Mouse (Mus musculus) left cerebral cortex, postnatal 25 days (tissue): Measurements from ENCODE around the gene Parp16. TPM values are rescaled to one million over a fixed set of nuclear protein-coding genes. Genes with fewer than 3 reads are reported as not detected.

Source experiments
- DNase-seq, 2 experiments: peaks; one replicate each; pipeline ENCODE4 v3.0.0; 2022; ENCODE audit warnings: low spot score in 2 of 2, mixed read lengths in 1 of 2
- intact Hi-C: fragments of 180-260 bp; cut with DNase I; formaldehyde crosslinking; loops from one replicate; pipeline ENCODE4 v1.15.1; 2025
- total RNA-seq, 2 experiments: library from RNA; stranded (reverse); gene quantifications; 2 replicates each; pipeline ENCODE4 v1.2.3; 2021

Gene Parp16
- total RNA-seq, 2 experiments from 2014 or later: 3.3 to 3.6 TPM

DNA sequence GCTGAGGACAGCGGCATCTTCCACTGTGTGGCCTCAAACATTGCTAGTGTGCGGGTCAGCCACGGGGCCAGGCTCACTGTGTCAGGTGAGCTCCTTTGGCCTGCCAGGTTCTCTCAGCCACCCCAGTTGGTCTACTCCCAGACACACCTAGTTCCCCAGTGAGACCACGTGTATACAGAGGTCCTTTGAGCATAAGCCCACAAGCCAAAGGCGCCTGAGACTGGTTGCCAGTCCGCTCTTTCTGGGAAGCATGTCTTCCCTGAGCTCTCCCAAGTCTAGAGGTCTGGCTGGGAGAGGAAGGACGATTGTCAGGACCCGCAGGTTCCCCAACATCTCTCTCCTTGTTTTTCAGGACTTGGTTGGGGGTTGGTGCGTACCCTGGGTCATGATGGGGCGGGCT, 17.2 kb upstream of the Parp16 start:
- intact Hi-C loops: no loop called here
- no peak for DNase-seq

DNA sequence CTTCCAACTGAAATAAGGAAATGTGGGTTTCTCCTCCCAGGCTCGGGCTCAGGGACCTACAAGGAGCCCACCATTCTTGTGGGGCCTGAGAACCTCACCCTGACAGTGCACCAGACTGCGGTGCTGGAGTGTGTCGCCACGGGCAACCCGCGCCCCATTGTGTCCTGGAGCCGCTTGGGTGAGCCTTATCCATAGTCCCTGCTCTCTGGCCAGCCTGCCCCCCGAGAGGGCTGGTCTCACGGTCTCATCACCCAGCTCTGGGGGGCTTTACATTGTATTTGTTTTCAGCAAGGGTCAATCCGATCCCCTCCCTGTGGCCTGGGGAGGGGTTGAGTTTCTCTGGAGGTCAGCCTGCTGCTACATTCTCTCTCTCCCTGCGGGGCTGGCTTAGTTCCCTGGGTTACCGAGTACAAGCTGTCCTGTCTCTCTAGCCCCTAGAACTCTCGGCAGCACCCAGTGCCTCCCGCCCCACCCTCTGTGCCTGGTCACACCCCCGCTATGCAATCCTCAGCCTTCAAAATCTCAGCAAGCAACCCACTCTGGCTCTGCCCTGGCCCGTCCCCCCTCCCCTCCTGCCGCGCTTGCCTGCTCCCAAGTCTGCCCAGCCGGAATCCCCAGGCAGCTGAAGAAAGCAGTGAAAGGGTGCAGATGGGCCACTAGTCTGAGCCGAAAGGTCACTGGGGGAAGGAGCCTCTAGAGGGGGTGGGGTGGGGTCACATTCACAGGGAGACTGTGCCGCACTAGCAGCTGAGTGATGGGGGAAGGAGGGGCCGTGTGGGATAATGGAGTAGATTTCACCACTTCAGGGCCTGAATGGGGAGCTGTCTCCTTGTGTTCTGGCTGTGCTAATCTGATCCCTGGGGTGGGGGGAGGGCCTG, 16.6 kb upstream of the Parp16 start:
- DNase-seq: no peak
- intact Hi-C loops: no loop called here

DNA sequence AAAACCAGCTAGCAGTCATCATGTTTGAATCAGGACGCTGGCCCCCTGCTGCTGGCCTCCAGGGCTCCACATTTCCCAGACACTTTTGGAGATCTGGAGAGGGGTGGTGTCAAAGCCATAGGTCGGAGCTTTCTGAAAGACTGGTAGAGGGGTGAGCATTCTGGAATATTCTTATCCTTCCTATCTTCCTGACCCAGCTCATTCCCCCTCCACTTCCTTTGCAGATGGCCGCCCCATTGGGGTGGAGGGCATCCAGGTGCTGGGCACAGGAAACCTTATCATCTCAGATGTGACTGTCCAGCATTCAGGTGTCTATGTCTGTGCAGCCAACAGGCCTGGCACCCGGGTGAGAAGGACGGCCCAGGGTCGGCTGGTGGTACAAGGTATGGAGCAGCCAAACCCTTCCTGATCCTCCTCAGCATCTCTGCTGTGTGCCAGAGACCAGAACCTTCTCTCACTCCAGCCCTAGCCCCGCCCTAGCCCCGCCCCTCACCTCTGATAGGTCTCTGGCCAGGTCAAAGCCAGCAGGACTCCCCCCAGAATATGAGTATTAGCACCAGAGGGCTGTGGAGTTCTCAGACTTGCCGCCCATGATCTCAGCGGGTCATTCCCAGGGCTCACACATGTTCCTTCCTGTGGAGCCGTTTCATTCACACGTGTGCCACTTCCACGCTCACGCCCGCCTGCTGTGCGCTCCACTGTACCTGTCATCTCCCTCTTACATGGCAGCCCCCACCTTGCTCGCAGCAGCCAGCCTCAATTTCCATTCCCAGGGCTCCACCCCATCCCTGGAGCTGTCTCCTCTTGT, 15.1 kb upstream of the Parp16 start:
- DNase-seq: no peak
- intact Hi-C loops: no loop called here

DNA sequence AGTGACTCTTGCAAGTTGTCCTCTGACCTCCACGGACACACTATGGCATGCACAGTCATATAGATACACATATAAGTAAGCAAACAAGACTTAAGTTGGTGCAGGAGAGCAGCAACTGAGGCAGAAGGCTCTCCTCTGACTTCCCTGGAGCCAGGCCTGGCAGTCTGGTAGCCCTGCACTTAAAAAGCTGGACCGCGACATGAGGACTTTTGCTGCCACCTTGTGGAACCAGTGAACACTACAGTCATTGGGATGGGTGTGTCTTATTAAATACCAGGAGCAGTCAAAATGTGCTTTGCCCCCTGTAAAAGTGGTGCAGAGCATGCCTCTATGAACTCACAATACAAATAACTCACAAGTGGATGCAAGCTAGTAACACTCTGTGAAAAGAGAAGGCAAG, 6.6 kb upstream of the Parp16 start:
- intact Hi-C loops: loop anchor here (1.0 kb wide), 1 partner anchor 55 kb away; no protein-coding TSS in a partner anchor
- DNase-seq: peak; percentile 85 to 90

DNA sequence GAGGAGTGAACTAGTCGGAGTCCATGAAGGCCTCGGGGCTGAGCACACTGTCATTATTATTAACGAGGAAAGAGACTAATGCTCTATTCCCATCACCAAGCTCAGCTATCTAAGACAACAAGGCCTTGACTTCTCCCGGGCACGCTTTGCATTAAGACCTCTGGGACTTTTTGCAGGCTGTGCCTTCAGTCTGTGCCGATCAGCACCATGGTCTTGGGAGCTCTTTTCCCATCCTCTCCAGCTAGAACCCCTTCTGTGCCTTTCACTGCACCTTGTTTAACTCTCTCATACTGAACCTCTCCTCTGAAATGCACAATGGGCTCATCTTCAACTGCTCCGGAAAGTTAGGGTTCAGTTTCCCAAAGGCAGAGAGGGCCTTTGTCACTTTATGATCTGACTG, 4.8 kb upstream of the Parp16 start:
- intact Hi-C loops: no loop called here
- no peak for DNase-seq

DNA sequence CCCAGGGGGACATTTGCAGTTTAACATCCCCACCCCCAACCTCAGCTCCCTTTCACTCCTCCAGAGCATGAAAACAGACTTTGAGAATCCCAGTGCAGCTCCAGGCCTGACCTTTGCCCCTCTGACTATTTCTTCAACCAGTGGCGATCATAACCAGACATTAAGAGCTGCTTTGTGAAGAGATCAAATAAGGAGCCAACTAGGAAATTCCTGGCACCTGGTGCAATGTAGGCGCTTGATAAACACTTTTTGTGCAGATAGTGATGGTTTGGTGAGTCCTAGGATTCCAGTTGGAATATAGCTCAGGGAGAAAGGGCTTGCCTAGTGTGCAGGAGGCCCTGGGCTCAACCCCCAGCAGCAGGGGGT, 3.8 kb upstream of the Parp16 start:
- intact Hi-C loops: no loop called here
- no peak for DNase-seq

DNA sequence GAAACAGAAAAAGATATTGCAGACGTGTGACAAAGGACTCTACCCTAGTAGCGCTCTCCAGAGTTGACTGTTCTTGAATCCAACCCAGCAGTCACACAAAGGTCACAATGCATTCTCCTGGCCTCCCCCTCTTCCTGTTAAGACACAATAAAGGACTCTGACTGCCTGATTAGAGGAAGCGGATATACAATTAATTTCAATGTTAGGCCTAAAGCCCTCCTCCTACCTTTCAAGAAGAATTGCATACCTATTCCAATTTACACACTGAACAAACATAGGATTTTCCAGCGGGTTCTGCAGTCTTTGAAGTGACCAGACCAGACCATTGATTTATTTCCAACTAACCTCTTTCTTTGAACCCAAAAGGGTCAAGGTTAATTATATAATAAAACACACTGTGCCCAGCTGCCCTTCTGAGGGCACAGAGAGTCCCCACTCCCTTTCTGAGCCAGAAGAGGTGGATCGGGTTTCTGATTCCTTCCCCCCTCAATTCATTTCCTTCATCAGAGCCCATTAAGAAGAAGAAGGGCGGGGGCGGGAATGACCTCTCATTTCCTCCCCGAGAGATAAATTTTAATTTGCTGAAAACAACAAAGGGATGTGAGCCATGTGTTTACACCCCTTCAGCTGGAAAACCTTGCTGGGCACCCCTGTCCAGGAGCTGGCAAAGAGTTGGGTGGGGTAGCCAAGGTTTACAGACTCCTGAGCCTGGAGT, 3.2 kb upstream of the Parp16 start:
- no peak for DNase-seq
- intact Hi-C loops: no loop called here

DNA sequence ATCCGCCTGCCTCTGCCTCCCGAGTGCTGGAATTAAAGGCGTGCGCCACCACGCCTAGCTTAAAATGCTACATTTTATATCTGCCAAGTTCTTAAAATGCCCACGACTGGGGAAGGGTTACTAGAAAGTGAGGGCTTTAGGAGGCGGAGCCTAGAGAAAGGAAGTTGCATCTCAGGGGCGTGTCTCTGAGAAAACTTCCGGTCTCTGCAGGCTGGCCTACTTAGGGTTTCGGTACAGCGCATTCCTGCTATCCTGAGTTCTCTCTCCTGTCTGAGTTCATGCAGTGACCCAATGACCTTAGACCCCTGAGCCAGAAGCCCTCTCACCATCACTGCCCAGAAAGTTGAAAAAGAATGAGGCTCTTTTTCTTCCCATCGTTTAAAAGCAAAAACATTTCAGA, 1.9 kb upstream of the Parp16 start:
- intact Hi-C loops: no loop called here
- no peak for DNase-seq

DNA sequence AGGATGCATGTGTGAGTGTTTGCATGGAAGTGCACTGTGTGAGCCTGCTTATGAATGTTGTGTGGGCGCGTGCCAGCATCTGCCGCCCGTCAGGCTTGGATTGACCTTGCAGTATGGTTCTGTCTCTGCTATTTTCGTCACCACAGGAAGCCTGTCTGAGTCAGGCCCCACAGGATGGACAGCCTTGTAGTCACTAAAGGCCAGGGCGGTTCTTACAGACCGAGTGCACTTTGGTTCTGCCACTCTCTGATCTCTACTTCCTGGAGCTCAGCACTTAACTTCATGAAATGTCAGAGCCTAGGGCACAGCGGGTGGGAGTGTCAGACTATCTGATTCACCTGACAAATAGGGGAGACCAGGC, 448 bp downstream of the Parp16 start:
- intact Hi-C loops: no loop called here
- DNase-seq: peak; percentile 15 to 37

DNA sequence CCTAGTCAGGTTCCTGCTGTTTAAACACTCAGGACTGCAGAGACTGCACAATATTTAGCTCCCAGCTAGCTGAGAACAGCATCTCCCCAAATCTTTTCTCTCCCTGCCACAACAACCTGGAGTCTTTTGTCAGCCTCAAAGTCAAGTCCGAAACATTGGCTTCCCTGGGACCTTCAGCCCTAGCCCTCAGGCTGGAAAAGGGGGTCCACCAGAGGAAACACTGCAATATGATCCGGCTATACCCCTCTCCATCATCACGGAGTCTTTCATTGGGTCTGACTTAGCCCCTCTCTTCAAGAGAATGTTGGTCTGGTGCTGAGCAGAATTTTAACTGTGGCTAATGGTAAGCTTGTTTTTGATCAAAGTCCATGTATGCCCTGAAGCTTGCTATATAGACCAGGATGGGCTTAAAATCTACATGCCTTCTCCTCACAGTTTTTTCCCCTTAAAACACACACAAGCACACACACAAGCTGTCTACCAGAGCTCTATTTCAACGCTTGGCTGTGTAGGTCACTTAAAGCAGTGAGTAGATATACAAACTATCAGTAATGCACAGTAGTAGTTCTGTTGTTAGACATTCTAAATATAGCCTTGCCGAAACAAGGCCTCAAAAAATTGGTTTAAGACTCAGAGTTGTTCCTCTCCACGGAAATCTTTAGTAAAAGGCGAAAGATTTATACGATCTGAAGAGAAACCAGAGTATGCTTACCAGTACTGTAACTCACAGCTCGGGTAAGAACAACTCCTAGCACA, 1.0 kb downstream of the Parp16 start:
- intact Hi-C loops: loop anchor here (1.0 kb wide), 1 partner anchor 85 kb away; no protein-coding TSS in a partner anchor
- DNase-seq: no peak

DNA sequence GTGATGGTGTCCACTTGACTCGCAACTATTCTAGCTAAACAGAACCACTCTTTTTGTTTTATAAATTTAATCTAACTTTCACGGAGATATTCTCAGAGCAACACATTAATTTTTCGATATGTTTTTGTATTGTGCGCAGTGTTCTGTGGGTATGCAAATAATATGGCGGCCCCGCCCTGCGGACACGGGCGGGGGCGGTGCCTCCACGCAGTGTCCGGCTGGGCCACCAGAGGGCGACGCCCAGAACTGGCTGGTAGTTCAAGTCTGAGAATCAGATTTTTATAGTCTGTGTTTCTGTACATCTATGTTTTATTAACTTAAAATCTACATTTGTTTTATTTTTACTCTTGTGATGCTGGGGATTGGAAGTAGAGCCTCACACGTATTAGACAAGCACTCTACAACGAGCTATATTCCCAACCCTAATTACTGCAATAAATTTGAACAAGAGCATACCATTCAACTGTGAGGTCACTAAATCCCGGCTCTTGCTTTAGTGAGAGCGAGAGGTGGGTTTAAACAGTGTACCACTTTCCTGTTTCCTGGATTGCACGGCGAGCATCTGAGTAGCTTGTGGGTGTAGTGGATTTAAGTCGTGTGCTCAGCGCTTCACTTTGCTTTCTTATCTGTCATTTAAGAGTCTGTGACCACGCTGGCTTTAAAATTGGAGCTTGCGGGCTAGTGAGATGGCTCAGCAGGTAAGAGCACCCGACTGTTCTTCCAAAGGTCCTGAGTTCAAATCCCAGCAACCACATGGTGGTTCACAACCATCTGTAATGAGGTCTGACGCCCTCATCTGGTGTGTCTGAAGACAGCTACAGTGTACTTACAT, 1.8 kb downstream of the Parp16 start:
- peak; percentile 93 to 94 for DNase-seq
- intact Hi-C loops: loop anchor here (1.0 kb wide), 1 partner anchor 84 kb away; no protein-coding TSS in a partner anchor

DNA sequence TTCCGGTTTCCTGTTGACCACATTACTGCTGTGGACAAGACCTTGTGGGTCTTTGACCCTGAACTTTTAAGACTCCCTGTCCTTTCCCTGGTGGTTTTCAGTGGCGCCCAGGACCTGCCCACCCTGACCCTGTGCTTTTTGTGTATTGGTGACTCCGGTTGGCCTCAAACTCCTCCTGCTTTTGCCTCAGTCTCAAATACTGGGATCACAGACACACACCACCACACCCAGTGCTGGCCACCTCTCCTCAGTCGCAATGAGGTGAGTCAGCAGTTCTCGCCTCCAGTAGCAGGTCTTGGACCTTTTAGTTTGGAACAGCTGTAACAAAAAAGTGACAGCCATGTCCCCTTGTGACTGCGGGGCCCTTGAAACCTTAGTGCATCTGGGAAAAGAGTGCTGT, 2.7 kb downstream of the Parp16 start:
- intact Hi-C loops: no loop called here

DNA sequence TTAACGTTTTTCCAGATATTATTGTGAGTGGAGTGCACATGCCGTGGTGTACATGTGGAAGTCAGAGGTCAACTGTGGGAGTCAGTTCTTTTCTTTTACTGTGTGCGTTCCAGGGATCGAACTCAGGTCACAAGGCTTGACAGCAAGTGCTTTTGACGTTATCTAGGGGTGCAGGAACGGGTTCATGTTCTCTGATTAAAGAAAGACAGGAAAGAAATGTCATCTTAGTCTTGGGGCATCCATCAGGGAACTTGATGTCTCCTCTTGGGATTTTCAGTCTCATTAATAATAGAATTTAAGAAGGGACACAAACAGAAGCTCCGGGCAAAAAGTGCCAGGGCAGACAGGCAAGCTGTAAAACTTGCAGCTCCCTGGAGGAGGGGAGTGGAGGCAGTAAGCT, 4.6 kb downstream of the Parp16 start:
- DNase-seq: no peak
- intact Hi-C loops: no loop called here

More for the DNA sequence above, 2.7 kb downstream of the Parp16 start:
- DNase-seq: no peak

DNA sequence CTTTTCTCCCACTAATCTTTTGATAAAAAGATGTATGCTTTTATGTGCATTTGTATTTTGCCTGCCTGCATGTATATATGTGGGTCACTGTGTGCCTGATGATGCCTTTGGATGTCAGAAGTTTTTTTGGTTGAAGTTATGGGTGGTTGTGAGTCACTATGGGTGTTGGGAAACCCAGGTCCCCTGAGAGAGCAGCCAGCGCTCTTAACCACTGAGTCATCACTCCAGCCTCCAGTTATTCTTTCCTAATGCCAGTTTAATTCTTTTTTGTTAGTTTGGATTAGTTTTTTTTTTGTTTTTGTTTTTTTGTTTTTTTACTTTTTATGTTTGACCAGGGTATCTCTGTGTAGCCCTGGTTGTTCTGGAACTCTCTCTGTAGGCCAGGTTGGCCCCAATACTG, 5.5 kb downstream of the Parp16 start:
- intact Hi-C loops: loop anchor here (1.0 kb wide), 1 partner anchor 15 kb away; no protein-coding TSS in a partner anchor
- DNase-seq: peak in 1 of 2 experiments; percentile 44

DNA sequence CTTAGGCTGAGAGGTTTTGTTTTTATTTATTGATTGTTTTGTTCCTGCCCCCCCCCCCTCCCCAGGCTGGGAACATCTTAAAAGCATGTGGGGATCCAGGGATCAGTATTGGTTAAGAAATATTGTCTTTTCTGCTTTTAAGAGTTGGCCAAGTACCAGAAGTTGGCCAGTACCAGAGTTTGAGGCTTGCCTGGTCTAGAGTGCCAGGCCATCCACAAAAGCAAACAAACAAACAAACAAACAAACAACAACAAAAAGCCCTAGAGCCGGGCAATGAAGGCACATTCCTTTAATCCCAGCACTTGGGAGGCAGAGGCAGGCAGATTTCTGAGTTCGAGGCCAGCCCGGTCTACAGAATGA, 5.8 kb downstream of the Parp16 start:
- DNase-seq: no peak
- intact Hi-C loops: loop anchor here (1.0 kb wide), 1 partner anchor 14 kb away; no protein-coding TSS in a partner anchor

DNA sequence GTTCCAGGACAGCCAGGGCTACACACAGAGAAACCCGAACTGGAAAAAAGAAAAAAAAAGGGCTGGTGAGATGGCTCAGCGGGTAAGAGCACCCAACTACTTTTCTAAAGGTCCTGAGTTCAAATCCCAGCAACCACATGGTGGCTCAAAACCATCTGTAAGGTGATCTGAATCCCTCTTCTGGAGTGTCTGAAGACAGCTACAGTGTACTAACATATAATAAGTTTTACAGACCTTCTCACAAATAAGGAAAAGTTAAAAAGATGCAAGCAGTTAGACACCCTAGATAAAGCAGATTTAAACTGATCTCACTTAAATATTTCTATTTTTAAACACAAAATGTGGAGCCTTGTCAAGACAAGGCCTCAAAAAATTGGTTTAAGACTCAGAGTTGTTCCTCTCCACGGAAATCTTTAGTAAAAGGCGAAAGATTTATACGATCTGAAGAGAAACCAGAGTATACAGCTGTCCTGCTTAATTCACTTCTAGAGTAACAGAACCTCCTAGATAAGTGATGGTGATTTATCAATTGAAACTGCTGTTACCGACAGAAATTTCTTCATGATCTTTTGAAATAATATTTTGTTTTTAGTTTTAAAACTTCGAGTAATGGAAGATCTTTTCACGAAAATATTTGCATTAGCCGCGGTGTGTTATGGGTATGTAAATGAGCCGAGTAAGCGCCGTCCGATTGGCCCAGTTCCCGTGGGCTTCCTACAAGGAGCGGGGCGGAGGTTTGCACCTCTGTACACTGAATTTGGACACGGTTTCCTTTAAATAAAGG, 6.4 kb downstream of the Parp16 start:
- intact Hi-C loops: loop anchor here (1.0 kb wide), 1 partner anchor 14 kb away; no protein-coding TSS in a partner anchor

DNA sequence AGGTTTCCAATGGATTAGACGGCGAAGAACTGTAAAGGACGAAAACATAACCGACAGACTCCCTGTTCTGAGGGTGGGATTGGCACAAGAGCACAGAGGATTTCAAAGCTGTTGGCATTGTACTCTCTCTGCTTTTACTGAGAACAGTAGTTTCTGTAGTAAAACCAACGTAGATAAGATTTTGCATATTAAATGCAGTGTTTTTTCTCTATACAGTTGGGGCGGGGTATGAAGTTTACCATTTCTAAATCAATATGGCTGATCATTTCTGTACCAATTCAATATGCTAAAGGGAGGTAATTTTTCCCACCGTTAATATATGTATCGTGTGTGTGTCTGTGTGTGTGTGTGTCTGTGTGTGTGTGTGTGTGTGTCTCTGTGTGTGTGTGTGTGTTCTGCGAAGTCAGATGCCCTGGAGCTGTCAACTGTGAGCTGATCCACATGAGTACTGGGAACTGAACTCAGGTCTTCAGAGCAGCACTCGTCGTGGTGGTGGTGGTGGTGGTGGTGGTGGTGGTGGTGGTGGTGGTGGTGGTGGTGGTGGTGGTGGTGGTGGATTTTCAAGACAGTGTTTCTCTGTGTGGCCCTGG, 7.1 kb downstream of the Parp16 start:
- no peak for DNase-seq
- intact Hi-C loops: no loop called here

More for the DNA sequence above, 6.4 kb downstream of the Parp16 start:
- DNase-seq: peak; percentile 82 to 86
